Mouse (Mus musculus) C2C12 (cell line): ENCODE measurements at regions not wholly inside any gene's neighbourhood (a gene's known extent, or its start where the extent isn't known, plus 50 kb on each side); places are given as distances from the start of the nearest gene placed in this dataset.

Source experiments
- H3K27me3 ChIP-seq: one replicate; pipeline ENCODE4 v1.6.1; 2011; ENCODE audit not compliant: control insufficient read depth, insufficient read depth, insufficient read length
- H3K36me3 ChIP-seq: one replicate; pipeline ENCODE4 v1.6.1; 2011; ENCODE audit not compliant: control insufficient read depth, insufficient read depth
- H3K4me3 ChIP-seq: one replicate; pipeline ENCODE4 v1.5.1; 2011; ENCODE audit warnings: mild to moderate bottlenecking, control low read depth; ENCODE audit not compliant: poor library complexity, insufficient read depth, severe bottlenecking
- H3K79me2 ChIP-seq: one replicate; pipeline ENCODE4 v1.6.1; 2011; ENCODE audit not compliant: control insufficient read depth, insufficient read depth
- H3K79me3 ChIP-seq: one replicate; pipeline ENCODE4 v1.6.1; 2011; ENCODE audit warnings: low read depth, control low read depth
- H3ac ChIP-seq: one replicate; pipeline ENCODE3; 2011; ENCODE audit warnings: low read depth; ENCODE audit not compliant: control insufficient read depth, insufficient read length
- CEBPB ChIP-seq: IDR thresholded peaks from one replicate; pipeline ENCODE4 v1.6.1; 2011; ENCODE audit warnings: low read depth, mild to moderate bottlenecking, control low read depth, moderate library complexity
- CTCF ChIP-seq: IDR thresholded peaks from one replicate; pipeline ENCODE4 v1.5.1; 2011; ENCODE audit not compliant: control insufficient read depth, insufficient read depth, insufficient read length
- FOSL1 ChIP-seq: IDR thresholded peaks from one replicate; pipeline ENCODE4 v1.8.0; 2011; ENCODE audit warnings: mild to moderate bottlenecking, low read length; ENCODE audit not compliant: poor library complexity, insufficient read depth, severe bottlenecking
- MAX ChIP-seq: IDR thresholded peaks from one replicate; pipeline ENCODE4 v1.6.1; 2011; ENCODE audit warnings: mild to moderate bottlenecking, control low read depth
- MYOD1 ChIP-seq: IDR thresholded peaks from one replicate; pipeline ENCODE4 v1.6.1; 2011; ENCODE audit warnings: low read depth; ENCODE audit not compliant: control insufficient read depth, insufficient read length
- MYOG ChIP-seq: IDR thresholded peaks from one replicate; pipeline ENCODE4 v1.6.1; 2011; ENCODE audit not compliant: control insufficient read depth, insufficient read length; ENCODE audit errors: extremely low read depth
- USF1 ChIP-seq: IDR thresholded peaks from one replicate; pipeline ENCODE4 v1.6.1; 2011; ENCODE audit warnings: low read depth, mild to moderate bottlenecking, control low read depth, moderate library complexity

DNA sequence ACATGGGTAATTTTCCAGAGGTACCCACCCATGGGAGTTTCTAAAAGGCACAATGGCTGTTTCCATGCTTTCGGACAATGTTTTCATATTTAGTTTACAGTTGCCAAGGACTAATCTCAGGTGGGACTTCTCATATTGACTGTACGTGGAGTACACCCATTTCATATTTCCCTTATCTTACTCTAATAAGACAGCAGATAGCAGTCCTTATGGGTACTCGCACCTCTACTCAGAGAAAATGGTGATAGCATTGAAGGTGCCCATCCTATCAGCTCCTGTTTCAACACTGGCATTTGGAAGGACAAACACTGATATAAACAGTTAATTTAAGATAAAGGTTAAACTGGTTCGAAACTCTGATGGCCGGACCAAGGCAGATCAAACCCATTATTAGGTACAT is 198.6 kb downstream of the Gm5447 start:
- Histone ChIP-seq H3ac (no peak overlapping the region), H3K79me2 (no peaks in the 10 kb centered on the region), H3K4me3 (no peak overlapping the region), H3K36me3 (no peaks in the 10 kb centered on the region), H3K27me3 (no peaks in the 10 kb centered on the region), H3K79me3 (no peaks in the 10 kb centered on the region)
- TF ChIP-seq MAX (no peak), USF1 (no peak), MYOD1 (no peak), MYOG (no peak), FOSL1 (no peak), CEBPB (no peak), CTCF (no peak)

DNA sequence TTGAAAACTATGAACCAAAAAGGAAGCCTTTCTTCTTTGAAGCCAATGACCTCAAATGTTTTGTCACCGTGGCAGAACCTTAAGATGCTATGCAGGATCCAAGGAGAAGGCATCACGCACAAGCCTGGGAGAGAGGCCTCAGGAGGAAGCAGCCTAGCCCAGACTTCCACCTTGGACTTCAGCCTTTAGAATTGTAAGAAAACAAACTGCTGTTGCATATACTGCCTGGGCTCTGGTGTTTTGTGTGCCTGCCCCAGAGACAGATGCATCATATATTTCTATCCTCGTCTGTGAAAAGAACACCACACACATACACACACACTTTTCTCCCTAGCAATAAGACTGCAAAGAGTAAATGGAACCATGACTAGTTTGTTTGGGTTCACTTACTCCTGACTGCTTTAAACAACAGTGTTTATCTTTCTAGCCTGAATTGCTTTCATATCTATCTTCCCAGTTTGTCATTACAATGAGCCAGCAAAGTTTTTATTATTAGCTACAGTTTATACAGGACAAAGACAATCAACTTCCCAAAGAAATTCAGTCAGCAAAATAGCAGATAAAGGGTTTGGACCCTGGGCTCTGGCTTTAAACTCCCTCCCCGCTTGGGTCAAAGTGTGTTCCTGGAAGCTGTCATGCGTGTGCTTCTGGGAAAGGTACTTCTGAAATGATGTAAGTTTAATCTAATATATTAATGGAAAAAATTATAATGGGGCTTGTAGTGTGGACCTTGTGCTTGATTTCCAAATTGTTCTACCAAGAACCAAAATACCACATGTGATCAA is 204.2 kb downstream of the Gm5447 start:
- Histone ChIP-seq H3ac (no peak overlapping the region), H3K79me3 (no peaks in the 10 kb centered on the region), H3K27me3 (no peaks in the 10 kb centered on the region), H3K36me3 (no peaks in the 10 kb centered on the region), H3K4me3 (no peak overlapping the region), H3K79me2 (no peaks in the 10 kb centered on the region)
- TF ChIP-seq USF1, result no peak

DNA sequence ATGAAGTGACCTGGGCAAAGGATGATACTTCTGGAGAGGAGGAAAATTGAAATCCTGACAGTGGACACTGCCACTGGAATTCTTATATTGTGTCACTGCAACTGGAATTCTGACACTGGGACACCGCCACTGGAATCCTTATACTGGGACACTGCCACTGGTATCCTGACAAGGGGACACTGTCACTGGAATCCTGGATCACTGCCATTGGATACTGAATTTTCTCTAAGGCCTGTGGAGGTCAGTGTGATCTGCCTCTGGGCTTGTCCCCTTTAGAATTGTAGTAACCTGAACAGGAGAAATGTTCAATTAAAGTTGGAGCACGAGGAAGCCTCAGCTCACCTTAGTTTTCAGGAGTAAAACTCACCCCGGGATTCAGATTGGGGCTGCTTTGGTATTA is 205.0 kb downstream of the Gm5447 start:
- H3ac ChIP-seq, result no peak overlapping the region
- TF ChIP-seq CTCF (no peak), FOSL1 (no peak), MAX (no peak), USF1 (no peak), MYOD1 (no peak), MYOG (no peak), CEBPB (no peak)
- H3K36me3 ChIP-seq, result no peaks in the 10 kb centered on the region
- no peaks in the 10 kb centered on the region for H3K79me3 ChIP-seq
- H3K79me2 ChIP-seq, result no peaks in the 10 kb centered on the region
- no peaks in the 10 kb centered on the region for H3K27me3 ChIP-seq
- H3K4me3 ChIP-seq, result no peak overlapping the region

DNA sequence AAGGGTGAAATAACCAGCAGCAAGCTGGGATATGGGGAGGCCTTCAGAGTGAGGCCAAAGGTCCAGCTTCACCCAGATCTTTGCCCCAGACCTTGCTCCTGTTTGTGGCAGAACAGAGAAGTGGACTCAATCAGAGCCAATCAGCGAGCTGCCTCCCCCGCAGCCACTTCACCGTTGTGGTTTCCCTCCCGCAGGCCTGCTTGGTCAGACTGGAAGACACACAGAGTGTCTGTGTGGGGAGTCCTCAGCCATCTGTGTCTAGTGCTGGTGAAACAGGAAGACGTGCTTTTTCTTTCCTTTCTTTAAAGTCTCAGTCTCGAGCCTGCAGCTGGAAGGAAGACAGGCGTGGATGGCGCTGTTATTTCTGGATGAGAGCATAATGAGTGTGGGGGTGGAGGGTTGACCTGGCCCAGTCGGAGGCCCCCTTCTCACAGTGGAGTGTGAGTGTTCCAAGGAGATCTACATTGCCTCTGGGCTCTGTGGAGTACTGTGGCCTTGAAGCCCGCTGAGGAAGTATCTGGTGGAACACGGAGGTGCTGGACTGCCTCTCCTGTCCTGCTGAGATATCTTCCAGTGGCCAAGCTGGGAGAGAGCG is 205.5 kb downstream of the Gm5447 start:
- Histone ChIP-seq H3ac (no peak overlapping the region), H3K4me3 (no peak overlapping the region), H3K79me3 (no peaks in the 10 kb centered on the region), H3K36me3 (no peaks in the 10 kb centered on the region), H3K27me3 (no peaks in the 10 kb centered on the region), H3K79me2 (no peaks in the 10 kb centered on the region)
- TF ChIP-seq USF1 (no peak), MAX (no peak), CTCF (no peak), CEBPB (no peak), MYOD1 (no peak), MYOG (no peak), FOSL1 (no peak)

- Histone ChIP-seq H3K79me3 (no peaks in the 10 kb centered on the region), H3K27me3 (no peaks in the 10 kb centered on the region), H3K79me2 (no peaks in the 10 kb centered on the region), H3K36me3 (no peaks in the 10 kb centered on the region), H3K4me3 (no peak overlapping the region), H3ac (no peak overlapping the region)
- TF ChIP-seq CTCF, result no peak
- no peak for TF ChIP-seq MYOG
- TF ChIP-seq FOSL1, result no peak
- no peak for TF ChIP-seq MAX
- no peak for TF ChIP-seq CEBPB
- TF ChIP-seq MYOD1, result no peak
- no peak for TF ChIP-seq USF1
Measured at GRCm38 (mm10) chr13:31181530-31181929, 207.5 kb downstream of the Gm5447 start.
